Mouse (Mus musculus) urinary bladder, postnatal 10 days (tissue): Measurements from ENCODE around the gene Thsd4.
"Not testable (repeated sequence)": the region's sequence is repeated elsewhere in the genome, so short reads cannot be mapped to it uniquely, and the experiment has no call there.

Experiments used
- DNase-seq: peaks from one replicate; pipeline ENCODE4 v3.0.0; 2022; ENCODE audit warnings: low spot score

The Thsd4 gene

GRCm38 (mm10) chr9:60307469-60307868, 214.4 kb downstream of the Thsd4 start:
- no peak for DNase-seq

DNA sequence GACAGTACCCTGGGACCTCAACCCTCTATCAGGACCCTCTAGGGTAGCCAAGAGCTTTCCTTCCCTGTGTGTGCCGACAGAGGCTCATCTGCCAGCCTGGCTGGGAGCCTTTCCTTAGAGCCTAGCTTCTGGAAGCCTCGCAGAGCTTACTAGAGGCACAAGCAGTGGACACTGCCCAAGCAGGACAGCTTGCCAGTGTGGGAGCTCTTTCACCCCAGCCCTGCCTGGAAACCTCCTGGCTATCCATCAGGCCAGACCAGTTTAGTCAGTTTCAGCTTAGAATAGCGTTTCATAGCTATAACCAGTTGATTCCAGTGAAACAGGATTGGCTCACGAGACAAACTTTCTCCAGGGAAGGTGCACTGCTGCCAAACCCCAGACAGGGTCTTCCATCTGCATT, 215.6 kb downstream of the Thsd4 start:
- no peak for DNase-seq

DNA sequence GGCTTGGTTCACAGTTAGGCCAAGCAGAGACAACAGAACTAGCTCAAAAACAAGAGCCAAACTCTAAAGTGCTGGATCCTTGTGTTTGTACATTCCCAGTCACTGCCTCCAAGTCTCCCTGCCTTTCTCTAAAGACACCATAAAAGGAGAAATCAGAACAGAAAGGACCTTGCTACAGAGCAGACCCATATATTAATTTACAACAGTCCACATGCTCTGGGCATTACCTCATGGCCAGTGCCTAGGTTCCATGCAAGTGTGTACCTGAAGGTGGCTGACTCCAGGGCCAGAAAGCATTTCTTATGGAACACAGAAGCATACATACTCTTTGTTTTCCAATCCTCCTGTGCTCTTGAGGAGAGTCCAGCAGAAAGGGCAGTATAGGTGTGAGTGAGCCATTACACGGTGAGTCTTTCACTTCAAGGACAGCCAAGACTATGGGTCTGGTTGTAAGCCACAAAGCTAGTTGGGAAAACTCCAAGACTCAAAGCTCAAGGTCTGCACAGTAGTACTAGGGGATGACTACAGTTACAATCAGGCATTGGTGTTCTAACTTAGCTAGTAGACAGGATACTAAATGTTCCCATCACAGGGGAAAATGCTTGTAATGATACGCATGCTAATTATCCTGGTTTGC, 216.5 kb downstream of the Thsd4 start:
- no peak for DNase-seq

DNA sequence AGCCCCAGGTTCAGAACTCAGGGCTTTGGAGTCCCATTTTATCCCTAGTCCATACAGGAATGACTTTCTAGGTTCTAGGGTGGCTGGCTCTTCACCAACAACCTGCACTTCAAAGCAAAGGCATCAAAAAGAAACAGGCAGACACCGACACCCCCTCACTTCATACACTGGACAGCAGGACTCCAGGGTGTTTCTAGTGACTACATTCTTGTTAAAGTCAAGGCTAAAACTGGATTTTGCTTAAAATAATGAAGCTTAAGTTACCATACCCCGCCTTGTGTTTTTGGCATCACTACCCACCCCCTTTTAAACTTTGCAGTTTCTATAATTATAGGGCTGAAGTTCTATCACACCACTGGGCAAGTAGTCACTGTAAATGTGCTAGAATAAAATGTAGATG, 225.6 kb downstream of the Thsd4 start:
- no peak for DNase-seq

GRCm38 (mm10) chr9:60295199-60295598, 226.6 kb downstream of the Thsd4 start:
- DNase-seq: no peak

DNA sequence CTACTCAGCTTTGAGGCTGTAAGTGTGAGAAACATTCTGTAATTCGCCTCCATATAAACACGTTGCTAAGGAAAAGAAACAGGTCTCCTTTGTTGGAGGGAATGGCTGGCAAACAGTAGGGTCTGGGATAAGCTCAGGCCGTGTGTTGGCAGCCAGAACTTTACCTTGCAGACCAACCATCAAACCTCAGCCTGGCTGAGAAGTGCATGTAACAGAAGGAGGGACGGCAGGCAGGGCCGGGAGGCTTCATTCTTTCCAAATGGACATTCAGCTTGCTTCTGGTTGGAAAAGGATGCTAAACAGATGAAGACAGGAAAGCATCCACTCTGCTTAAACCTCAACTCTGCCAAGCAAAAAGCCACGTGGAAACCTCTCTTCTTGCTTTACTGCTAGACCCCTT, 228.7 kb downstream of the Thsd4 start:
- DNase-seq: no peak

DNA sequence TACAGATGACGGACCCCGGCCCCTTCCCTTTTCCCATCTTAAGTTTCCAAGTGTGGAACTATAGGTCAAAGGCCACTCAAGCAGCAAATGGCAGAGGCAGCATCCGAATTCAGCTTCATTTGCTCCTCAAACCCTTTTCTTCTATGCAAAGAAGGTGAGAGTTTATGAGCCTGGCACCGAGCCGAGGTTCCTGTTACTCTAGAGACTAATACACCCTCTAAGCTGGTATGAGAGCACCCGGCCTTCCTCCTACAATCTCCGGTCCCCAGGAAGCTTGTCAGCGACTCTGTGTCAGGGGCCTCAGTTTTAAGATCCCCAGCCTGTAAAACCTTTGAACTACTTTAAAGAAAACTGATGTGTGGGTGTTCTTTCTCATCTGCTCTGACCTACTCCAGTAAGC, 231.1 kb downstream of the Thsd4 start:
- no peak for DNase-seq

GRCm38 (mm10) chr9:60288789-60289188, 233.1 kb downstream of the Thsd4 start:
- no peak for DNase-seq

GRCm38 (mm10) chr9:60286390-60286789, 235.5 kb downstream of the Thsd4 start:
- DNase-seq: no peak

- no peak for DNase-seq
Measured at GRCm38 (mm10) chr9:60285047-60285462, 236.8 kb downstream of the Thsd4 start.

GRCm38 (mm10) chr9:60284318-60284717, 237.5 kb downstream of the Thsd4 start:
- no peak for DNase-seq

DNA sequence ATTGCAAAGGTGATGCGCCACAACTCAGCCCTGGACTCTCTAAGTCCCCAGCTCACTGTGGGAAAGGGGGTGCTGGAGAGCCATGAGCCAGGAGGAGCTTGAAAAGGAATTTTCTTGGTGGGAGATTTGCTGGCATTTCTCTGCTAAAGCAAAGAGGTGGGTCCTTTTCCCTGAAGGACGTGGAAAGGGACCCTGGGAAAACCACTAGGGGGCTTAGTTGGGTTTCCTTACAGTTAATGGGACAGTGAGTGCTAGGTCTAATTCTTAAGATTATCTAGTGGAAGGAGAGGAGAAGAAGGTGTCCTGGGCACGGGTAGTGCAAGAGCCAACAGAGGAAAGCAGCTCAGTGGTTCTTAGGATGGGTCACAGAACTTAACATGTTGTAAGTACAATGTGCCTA, 238.3 kb downstream of the Thsd4 start:
- DNase-seq: no peak

GRCm38 (mm10) chr9:60281281-60281680, 240.6 kb downstream of the Thsd4 start:
- no peak for DNase-seq

DNA sequence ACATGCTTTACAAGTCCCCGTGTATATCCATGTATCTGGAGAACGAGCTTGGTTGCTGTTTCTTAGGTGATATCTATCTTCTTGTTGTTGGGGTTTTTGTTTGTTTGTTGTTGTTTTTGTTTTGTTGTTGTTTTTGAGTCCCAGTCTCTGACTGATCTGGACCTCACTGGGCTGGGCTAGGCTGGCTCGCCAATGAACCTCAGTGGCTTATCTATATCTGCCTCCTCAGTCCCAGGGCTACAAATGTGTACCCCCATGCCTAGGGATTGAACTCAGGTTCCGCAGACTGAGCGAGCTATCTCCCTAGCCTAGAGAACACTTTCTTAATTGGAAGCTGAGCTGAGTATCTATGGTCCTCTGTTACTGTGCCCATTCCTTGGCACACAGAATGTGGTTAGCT, 241.1 kb downstream of the Thsd4 start:
- no peak for DNase-seq

- DNase-seq: no peak
Measured at GRCm38 (mm10) chr9:60279556-60279955, 242.3 kb downstream of the Thsd4 start.

GRCm38 (mm10) chr9:60276351-60276750, 245.5 kb downstream of the Thsd4 start:
- DNase-seq: no peak

GRCm38 (mm10) chr9:60275410-60276159, 246.3 kb downstream of the Thsd4 start:
- DNase-seq: no peak

GRCm38 (mm10) chr9:60274503-60274902, 247.3 kb downstream of the Thsd4 start:
- no peak for DNase-seq

DNA sequence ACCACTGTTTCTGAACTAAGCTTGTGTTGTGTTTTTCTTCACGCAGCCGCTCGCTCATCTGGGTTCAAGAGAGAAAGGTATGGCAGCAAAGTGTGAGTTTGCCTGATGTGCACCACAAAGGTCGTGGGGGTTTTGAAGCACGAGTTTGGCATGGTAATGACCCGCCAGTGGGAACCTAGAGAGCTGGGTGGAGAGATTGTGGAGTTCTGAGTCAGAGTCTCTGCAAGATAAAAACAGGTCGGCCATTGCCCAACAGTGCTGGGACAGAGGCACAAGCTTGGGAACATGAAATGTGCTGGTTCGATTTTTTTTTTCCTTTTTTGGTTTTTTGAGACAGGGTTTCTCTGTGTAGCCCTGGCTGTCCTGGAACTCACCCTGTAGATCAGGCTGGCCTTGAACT, 249.5 kb downstream of the Thsd4 start:
- not testable (repeated sequence) for DNase-seq

GRCm38 (mm10) chr9:60271940-60272339, 249.9 kb downstream of the Thsd4 start:
- DNase-seq: no peak

DNA sequence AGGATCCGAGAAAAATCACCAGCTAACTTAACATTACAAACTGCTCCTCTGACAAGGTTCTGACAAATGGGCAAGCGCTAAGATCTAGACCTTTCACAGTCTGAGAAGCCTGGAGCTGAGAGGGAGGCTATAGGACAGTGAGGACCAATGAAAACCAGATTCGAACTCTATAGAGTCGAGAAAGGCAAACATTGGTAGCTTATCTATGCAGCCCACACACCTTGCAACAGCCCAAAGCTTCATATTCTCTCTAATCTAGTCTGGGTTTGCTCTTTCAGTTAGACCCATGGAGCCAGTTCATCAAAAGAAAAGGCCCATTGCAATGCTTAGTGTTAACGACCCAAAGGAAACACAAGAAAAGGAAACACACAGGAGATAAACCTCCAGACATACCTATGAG, 252.0 kb downstream of the Thsd4 start:
- no peak for DNase-seq

DNA sequence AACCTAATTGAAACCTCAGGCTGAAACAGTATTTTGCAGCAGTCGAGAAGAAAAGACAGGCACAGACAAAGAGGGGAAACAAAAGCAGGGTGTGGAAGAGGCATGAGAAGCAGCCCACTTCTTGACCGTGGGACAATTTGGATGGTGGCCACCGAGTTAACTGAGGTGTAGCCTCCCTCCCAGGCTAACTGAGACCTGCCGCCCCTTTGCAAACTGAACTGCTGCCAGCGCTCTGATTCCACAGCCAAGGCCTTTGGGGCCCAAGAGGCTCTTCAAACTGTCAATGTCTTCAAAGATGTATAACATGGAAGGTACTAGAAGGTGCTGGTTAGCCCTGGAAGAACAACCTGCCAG, 254.6 kb downstream of the Thsd4 start:
- DNase-seq: no peak

DNA sequence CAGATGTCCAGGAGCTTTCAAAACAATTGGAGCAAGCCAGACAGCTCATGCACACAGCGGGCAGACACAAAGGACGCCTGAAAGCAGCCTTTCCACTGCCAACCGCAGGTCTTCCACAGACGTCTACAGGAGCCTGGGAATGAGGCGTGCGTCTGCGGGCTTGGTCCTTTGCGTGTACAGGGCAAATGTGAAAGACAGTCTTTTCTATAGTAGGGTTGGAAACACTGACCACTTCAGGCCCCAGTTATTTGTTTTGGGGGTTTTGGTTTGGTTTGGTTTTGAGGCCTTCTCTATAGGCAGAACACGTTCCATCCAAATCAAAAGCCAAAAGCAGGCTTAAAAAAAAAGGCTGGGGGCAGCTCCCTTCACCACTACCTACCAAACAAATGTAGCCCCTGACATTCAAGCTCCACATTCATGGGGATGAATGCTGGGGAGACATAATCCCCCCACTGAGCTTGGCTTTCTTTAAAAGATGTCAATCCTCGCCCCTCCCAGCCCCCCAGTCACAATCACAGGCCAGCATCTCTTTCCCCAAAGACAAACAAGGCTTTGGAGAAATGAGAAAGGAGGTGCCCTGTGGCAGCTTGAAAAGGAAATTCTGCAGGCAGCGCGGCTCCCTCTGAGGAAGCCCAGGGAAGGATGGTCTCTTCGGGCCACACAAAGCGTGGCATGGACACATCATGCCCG, 255.1 kb downstream of the Thsd4 start:
- DNase-seq: no peak
